Mouse (Mus musculus) regulatory T cell (primary cell): Measurements from ENCODE around the gene Cacna2d2.

ENCODE experiments used
- in situ Hi-C: fragments of 300-600 bp; cut with MboI, MseI; formaldehyde crosslinking; loops from one replicate; pipeline ENCODE4 v1.15.1; 2025; ENCODE audit warnings: high pct_unique_total_duplicates

Gene Cacna2d2

DNA sequence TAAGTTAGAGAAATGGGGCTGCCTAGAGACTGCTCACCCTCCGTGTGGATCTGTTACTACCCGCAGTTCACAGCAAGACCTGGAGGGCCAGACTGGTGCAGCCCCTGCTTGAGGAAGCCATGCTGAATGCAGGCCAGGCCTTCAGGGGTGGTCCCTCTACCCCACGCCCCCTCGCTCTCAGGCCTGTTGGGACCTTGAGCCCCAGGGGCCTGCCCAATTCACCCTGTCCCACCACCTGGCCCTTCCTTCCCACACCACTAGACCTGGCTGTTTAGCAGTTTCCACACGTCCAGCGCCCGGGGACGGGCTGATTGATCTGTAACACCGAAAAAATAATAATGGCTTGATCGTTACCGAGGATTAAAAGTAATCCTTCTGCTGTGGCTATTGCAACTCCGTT lies 94.8 kb downstream of the Cacna2d2 start:
- in situ Hi-C loops: no loop called here

- in situ Hi-C loops: no loop called here
These were observed 96.9 kb downstream of the Cacna2d2 start for GRCm38 (mm10) chr9:107496359-107496758.

DNA sequence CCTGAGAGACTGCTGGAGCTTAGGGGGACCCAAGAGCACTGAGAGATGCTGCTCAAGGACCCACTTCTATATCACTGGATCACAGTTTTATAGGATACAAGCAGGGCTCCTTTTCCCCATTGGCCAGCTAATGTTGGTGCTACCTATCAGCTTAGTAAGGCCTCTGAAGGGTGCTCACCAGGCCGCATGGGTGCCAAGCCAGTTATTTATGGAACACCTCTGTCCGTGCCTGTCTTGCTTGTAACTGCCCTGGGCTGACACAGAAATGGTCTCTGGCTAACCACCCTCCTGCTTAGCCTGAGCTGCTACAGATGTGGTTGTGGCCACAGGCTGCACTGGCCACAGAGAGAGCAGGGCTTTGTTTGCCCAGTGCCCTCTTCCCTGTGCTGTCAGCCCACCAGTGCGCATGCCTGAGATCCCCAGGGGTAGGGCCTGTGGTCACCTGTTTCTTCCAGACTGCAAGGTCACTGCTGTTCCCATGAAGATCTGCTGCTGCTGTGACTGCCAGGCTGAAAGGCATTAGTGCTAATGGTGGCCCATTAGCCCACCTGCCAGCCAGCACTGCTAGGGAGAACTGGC lies 101.4 kb downstream of the Cacna2d2 start:
- in situ Hi-C loops: no loop called here

DNA sequence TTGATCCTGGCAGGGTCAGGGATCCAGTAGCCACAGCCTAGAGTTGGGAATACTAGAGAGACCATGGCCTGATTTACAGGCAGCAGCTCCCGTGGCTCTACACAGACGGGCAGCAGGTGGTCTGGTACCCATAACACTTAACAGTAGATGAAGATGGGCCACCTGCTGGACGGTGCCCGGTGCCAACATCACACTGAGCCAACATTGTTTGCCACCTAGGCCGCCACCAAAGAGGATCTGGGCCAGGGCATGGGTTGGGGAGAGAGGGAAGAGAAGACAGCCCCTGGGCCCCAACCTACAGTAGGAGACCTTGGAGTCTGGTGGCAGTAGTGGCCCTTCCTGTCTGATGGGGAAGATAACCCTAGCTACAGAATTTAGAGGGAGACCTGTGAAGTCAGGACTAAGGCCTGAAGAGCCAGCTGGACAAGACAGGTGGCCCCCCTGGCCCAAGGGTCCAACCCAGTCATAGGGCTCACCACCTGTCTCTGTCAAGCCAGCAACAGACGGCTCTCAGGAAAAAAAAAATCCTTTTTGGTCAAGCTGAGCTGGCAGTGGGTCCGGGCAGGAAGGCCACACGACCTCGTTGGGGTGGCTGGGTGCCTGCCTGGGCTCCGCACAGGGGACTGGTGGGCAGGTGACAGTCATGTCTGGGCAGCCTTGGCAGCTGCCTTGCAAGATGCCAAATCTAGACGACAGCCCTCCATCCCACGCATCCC lies 102.9 kb downstream of the Cacna2d2 start:
- in situ Hi-C loops: no loop called here

DNA sequence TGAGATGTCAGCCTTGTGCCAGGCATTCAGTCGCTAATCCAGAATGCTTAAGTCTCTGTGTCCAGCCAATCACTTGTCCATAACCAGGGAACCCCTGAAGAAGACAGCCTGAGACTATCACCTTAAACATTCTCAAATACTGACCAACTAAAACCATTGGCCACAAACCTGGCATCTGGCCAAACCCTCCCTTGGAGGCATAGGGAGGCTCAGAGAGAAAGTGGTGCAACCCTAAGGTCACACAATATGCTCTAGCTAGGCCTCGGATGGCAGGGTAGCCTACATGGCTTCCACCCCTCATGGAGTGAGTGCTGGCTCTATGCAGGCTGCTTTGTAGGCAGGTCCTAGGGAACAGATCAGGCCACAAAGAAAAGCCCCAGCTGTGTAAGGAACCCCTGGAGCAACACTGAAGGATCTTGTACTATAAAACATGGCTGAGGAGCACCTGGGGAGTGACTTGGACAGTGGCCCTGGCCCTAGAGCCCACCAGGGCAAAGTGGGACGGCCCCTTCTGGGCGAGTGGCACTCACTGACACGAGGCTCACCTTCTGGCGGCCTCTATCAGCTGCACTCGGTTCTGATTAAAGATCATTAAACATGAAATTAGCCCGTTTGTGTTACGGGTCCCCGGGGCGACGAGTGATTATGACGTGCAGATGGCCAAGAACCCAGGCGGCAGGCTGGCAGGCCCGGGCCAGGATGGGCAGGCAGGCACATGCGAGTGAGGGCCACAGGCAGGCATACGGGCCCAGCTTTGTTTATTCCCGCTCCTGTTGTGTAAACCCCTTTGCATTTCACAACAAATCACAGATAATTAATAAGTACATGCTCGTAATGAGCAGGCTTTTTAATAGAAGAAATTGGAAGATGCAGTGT lies 105.5 kb downstream of the Cacna2d2 start:
- in situ Hi-C loops: no loop called here

DNA sequence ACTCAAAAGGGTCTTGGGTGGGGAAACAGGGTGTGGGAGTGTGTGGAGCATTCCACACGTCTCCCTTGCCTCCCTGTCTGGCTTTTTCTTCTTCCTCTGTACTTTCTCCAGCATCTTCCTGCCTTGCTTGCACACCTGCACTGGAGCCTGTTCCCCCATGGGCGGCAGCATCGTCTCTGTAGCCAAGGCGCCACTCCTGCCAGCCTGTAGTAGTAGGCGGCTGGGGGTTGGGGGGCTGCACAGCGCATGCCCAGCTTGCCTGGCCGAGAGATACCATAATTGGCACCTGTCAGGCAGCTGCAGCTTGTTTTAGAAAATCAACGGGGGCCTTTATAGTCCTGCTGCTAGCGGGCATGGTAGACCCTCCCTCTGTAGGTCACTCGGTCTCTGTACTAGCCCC lies 108.9 kb downstream of the Cacna2d2 start:
- in situ Hi-C loops: no loop called here

- in situ Hi-C loops: loop anchor here (5.0 kb wide), 1 partner anchor 153 kb away; no protein-coding TSS in a partner anchor
These were observed 111.1 kb downstream of the Cacna2d2 start for GRCm38 (mm10) chr9:107510384-107511100.

DNA sequence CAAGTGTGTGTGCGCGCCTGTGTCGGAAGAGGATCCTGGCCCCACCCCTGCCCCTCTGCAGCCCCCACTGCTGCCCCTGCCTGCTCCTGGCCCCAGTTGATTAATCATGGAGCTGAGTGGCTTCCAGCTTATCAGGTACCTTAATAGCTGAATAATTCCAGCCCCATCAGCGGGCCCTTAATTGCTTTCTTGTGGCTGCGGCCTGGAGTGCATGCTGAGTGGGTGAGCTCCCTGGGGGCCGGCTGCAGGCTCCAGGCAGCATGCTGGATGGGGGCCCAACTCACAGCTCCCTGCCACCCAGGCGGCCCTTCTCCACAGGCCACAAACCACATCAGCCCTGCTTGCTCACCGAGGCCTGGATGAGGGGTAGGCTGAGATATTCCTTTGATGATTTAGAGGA lies 112.0 kb downstream of the Cacna2d2 start:
- in situ Hi-C loops: loop anchor here (5.0 kb wide), 1 partner anchor 154 kb away; no protein-coding TSS in a partner anchor

DNA sequence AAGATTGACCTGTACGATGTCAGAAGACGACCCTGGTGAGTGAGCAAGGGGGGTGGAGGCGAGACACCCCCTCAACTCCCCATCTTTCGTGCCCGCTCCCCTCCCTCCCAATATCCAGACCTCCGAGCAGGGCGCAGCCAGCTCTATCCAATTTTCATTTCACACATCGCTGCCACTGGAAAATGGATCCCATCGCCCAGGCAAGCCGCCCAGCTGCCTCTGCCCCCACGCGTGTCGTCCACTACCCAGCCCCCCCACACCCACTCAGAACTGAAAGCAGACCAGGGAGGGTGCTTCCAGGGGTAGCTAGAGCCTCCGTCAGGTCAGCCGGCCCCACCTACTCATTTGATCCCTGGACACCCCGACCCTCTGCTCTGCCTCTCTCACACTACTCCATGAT lies 112.9 kb downstream of the Cacna2d2 start:
- in situ Hi-C loops: loop anchor here (5.0 kb wide), 1 partner anchor 155 kb away; no protein-coding TSS in a partner anchor

DNA sequence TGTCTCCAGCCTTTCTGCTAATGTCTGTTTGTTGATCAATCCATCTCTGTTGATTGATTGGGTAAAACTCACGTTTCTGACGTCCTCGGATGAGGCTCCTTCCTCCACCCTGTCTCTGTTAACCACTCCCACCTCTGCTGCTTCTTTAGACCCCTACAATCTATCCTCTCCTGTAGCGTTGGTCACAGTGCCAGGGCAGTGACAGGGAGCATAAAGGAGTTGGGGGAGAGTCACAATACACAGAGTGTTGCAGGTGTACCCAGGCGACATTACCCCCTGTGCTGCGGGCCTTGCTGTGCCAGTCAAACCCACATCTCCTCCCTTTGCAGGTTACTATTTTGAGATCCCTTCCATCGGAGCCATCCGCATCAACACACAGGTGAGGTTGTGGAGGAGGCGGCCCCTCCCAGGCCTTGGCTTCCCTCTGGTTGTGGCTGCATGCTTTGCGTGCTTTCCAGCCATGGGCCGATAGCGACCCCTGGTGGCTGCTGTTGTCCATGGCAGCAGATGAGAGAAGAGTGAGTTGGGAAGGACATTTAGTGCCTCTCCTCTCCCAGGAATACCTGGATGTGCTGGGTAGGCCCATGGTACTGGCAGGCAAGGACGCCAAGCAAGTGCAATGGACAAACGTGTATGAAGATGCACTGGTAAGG lies 115.0 kb downstream of the Cacna2d2 start:
- in situ Hi-C loops: loop anchor here (5.0 kb wide), 1 partner anchor 157 kb away; no protein-coding TSS in a partner anchor

GRCm38 (mm10) chr9:107520331-107520730 lies 120.9 kb downstream of the Cacna2d2 start:
- in situ Hi-C loops: no loop called here

DNA sequence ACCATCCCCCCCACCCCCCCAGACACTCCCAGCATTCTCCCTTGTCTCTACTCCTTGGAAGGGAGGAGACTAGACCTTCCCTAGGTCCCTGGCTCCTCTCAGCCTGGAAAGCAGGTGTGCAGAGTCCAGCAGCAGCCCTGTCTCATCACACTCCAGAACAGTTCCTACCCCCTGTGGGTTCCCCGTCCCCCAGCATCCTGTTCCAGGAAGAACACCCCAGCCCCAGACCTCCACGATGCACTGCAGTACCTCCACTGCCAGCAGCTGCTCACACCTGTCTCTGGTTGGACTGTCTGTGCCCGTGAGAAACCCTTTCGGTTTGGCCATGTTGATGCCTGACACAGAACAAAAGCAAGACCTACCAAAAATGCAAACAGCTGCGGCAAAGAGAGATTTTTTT lies 121.8 kb downstream of the Cacna2d2 start:
- in situ Hi-C loops: no loop called here

DNA sequence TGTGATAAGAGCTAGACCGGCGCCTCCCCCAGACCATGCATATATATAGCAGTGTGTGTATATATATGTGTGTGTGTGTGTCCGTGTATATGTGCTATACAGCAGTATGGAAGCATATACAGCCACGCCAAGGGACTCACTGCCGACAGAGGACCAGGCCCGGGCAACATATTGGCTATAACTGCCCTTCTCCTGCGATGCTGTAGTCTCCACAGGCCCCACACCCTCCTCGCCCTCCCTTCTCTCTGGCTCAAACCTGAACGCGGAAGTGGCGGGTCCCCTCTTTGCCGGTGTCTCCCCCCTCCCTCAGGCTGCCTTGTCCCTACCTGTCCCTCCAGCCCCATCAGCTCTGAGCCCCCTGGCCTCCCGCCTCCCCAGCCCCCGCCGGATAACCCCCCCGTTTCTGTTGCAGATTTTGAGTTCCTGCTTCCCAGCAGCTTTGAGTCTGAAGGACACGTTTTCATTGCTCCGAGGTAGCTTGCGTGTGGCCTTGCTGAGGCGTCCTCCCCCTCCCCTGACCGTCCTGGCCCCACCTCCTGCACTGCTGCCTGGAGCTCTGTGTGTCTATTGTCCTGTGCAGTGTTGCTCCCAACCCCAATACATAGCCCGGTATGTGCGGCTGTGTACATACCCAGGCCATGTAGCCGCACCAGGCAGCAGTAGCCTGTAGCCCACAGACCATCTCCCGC lies 122.4 kb downstream of the Cacna2d2 start:
- in situ Hi-C loops: no loop called here

DNA sequence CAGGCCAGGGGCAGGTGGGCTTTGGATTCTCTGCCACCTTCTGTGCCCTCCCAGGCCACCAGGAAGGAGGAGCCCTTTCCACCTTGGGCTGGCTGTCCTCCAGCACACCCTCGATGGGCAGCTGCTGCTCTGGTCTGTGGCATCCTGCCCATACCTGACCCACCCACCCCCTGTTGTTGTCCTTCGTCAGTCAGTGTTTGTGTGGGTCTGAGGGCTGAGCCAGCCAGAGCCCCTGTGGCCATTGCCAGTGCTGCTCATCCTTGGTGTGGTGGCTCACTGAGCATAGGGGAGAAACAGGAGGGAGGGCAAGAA lies 122.9 kb downstream of the Cacna2d2 start:
- in situ Hi-C loops: no loop called here

DNA sequence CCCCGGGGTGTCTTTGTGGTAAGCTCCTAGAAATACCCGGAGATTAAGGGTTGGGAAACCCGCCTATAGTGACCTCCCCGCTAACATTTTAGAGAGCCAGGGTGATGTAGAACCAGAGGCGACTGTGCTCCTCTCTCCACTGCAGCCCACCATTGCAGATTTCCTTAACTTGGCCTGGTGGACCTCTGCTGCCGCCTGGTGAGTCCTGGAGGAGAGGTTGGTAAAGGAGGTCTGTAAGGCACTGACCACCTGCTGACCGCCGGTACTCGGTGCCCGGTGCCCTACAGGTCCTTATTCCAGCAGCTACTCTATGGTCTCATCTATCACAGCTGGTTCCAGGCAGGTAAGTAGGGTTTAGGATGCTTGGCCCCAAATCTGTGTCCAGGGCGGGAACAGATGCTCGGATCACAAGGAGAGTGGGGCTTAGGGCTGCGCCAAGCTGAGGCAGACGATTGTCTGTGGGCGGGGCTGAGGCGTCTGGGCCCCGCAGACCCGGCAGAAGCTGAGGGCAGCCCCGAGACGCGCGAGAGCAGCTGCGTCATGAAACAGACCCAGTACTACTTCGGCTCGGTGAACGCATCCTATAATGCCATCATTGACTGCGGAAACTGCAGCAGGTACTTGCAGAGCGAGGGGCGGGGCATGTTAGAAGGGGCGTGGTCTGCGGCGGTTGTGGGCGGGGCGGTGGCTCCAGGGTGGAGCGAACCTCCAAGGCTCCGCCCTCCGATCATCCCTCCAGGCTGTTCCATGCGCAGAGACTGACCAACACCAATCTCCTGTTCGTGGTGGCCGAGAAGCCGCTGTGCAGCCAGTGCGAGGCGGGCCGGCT lies 127.0 kb downstream of the Cacna2d2 start:
- in situ Hi-C loops: no loop called here

GRCm38 (mm10) chr9:107533791-107534407 lies 134.5 kb downstream of the Cacna2d2 start, which contains the start of gene Tmem115:
Tmem115 (plus strand) TSS chr9:107533945.
- in situ Hi-C loops: no loop called here

DNA sequence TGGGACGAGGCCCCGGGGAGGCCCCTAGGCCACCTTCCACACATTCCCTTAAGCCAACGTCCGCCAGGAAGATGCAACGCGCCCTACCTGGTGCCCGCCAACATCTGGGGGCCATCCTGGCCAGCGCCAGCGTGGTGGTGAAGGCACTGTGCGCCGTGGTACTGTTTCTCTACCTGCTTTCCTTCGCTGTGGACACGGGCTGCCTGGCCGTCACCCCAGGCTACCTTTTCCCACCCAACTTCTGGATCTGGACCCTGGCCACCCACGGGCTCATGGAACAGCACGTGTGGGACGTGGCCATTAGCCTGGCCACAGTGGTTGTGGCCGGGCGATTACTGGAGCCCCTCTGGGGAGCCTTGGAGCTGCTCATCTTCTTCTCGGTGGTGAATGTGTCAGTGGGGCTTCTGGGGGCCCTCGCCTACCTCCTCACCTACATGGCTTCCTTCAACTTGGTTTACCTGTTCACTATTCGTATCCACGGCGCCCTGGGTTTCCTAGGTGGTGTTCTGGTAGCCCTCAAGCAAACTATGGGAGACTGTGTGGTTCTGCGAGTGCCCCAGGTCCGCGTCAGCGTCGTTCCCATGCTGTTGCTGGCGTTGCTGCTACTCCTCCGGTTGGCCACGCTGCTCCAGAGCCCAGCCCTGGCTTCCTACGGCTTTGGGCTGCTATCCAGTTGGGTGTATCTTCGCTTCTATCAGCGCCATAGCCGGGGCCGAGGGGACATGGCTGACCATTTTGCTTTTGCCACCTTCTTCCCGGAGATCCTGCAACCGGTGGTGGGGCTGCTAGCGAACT lies 135.2 kb downstream of the Cacna2d2 start:
- in situ Hi-C loops: no loop called here

DNA sequence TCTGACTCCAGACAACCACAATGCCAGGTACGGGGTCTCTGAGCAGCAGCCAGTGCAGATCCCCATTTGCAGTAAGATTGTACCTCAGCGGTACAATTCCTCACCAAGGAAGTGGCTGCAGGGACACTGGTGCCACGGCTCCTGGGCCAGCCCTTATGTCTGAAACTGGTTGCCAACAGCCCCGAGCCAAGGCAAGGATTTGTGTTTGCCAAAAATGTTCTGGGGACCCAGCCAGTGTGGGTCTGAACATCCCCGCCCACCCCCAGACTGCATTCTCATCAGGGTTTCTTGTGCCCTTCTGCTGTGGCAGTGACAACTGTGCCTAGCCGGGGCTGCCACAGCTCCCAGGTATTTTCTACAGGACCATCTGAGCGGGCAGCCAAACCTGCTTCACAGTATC lies 138.8 kb downstream of the Cacna2d2 start:
- in situ Hi-C loops: no loop called here
